Mouse (Mus musculus): ENCODE measurements around the gene Ankmy2. TPM values are rescaled to one million over a fixed set of nuclear protein-coding genes. Genes with fewer than 3 reads are reported as not detected.
A peak's percentile ranks its signal among the peaks of the same experiment; 100 is the strongest.

The Ankmy2 gene
- polyA plus RNA-seq, 1 experiment, result 15.3 TPM

GRCm38 (mm10) chr12:36207072-36207799 lies 50.3 kb downstream of the Ankmy2 start:
- no peak for TF ChIP-seq POLR2A (IDR thresholded peaks at IDR 0.05; ENCODE audit: borderline replicate concordance, control insufficient read depth, low read depth, low read length)
- TF ChIP-seq CTCF (IDR thresholded peaks at IDR 0.05; ENCODE audit: control insufficient read depth, insufficient read depth, low read length), result no peak
- 42% methylated on average over 9 of the region's 9 CpGs for WGBS
- no peak overlapping the region for H3K27ac ChIP-seq (ENCODE audit: control insufficient read depth, insufficient read depth, low read depth, low read length, poor library complexity)
- no peak overlapping the region for H3K4me3 ChIP-seq (replicated peaks; ENCODE audit: control insufficient read depth, low read depth, low read length)
- H3K4me1 ChIP-seq (ENCODE audit: control insufficient read depth, insufficient read depth, low read length), result no peaks in the 10 kb centered on the region

- Histone ChIP-seq H3K27ac (ENCODE audit: control insufficient read depth, insufficient read depth, low read depth, low read length, poor library complexity) (no peak overlapping the region), H3K4me1 (ENCODE audit: control insufficient read depth, insufficient read depth, low read length) (no peaks in the 10 kb centered on the region), H3K4me3 (replicated peaks; ENCODE audit: control insufficient read depth, low read depth, low read length) (no peak overlapping the region)
- no peak for TF ChIP-seq CTCF (IDR thresholded peaks at IDR 0.05; ENCODE audit: control insufficient read depth, insufficient read depth, low read length)
- TF ChIP-seq POLR2A (IDR thresholded peaks at IDR 0.05; ENCODE audit: borderline replicate concordance, control insufficient read depth, low read depth, low read length), result no peak
- 65% methylated on average over 7 of the region's 7 CpGs for WGBS
These were observed 50.9 kb downstream of the Ankmy2 start for GRCm38 (mm10) chr12:36207800-36208148.

- 78% methylated on average over 19 of the region's 19 CpGs for WGBS
- no peaks in the 10 kb centered on the region for H3K4me1 ChIP-seq (ENCODE audit: control insufficient read depth, insufficient read depth, low read length)
- no peak for TF ChIP-seq POLR2A (IDR thresholded peaks at IDR 0.05; ENCODE audit: borderline replicate concordance, control insufficient read depth, low read depth, low read length)
- no peak for TF ChIP-seq CTCF (IDR thresholded peaks at IDR 0.05; ENCODE audit: control insufficient read depth, insufficient read depth, low read length)
- no peak overlapping the region for H3K4me3 ChIP-seq (replicated peaks; ENCODE audit: control insufficient read depth, low read depth, low read length)
- H3K27ac ChIP-seq (ENCODE audit: control insufficient read depth, insufficient read depth, low read depth, low read length, poor library complexity), result no peak overlapping the region
These were observed 51.5 kb downstream of the Ankmy2 start for GRCm38 (mm10) chr12:36208456-36208855.

- H3K4me1 ChIP-seq (ENCODE audit: control insufficient read depth, insufficient read depth, low read length), result no peaks in the 10 kb centered on the region
- no peak overlapping the region for H3K27ac ChIP-seq (ENCODE audit: control insufficient read depth, insufficient read depth, low read depth, low read length, poor library complexity)
- no peak for TF ChIP-seq CTCF (IDR thresholded peaks at IDR 0.05; ENCODE audit: control insufficient read depth, insufficient read depth, low read length)
- no peak for TF ChIP-seq POLR2A (IDR thresholded peaks at IDR 0.05; ENCODE audit: borderline replicate concordance, control insufficient read depth, low read depth, low read length)
- 84% methylated on average over 4 of the region's 4 CpGs for WGBS
- H3K4me3 ChIP-seq (replicated peaks; ENCODE audit: control insufficient read depth, low read depth, low read length), result no peak overlapping the region
These were observed 53.2 kb downstream of the Ankmy2 start for GRCm38 (mm10) chr12:36210096-36210495.

GRCm38 (mm10) chr12:36214389-36215148 lies 57.7 kb downstream of the Ankmy2 start:
- 27% methylated on average over 8 of the region's 8 CpGs for WGBS

DNA sequence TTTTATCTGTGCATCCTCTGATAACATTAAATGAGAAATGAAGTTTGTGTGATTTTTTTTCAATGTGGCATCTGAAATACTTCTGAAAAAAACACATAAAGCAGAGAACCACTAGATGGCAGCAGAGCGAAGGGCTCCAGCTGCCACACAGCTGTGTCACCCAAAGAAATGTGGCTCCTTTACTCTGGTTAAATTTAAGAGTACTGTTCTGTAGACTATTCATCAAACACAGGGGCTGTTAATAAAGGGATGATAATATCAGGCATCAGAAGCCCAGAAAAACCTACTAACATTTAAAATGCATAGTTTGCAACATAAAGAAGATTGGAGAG lies 58.2 kb downstream of the Ankmy2 start:
- Histone ChIP-seq H3K4me1 (ENCODE audit: control insufficient read depth, insufficient read depth, low read length) (no peaks in the 10 kb centered on the region), H3K4me3 (replicated peaks; ENCODE audit: control insufficient read depth, low read depth, low read length) (no peak overlapping the region), H3K27ac (ENCODE audit: control insufficient read depth, insufficient read depth, low read depth, low read length, poor library complexity) (no peak overlapping the region)
- TF ChIP-seq POLR2A (IDR thresholded peaks at IDR 0.05; ENCODE audit: borderline replicate concordance, control insufficient read depth, low read depth, low read length), result no peak
- TF ChIP-seq CTCF (IDR thresholded peaks at IDR 0.05; ENCODE audit: control insufficient read depth, insufficient read depth, low read length), result peak; percentile 80
- WGBS, result 3% methylated on average over 1 of the region's 1 CpGs

More at GRCm38 (mm10) chr12:36214389-36215148, 57.7 kb downstream of the Ankmy2 start:
- Histone ChIP-seq H3K4me1 (ENCODE audit: control insufficient read depth, insufficient read depth, low read length) (no peaks in the 10 kb centered on the region), H3K4me3 (replicated peaks; ENCODE audit: control insufficient read depth, low read depth, low read length) (no peak overlapping the region), H3K27ac (ENCODE audit: control insufficient read depth, insufficient read depth, low read depth, low read length, poor library complexity) (no peak overlapping the region)
- no peak for TF ChIP-seq CTCF (IDR thresholded peaks at IDR 0.05; ENCODE audit: control insufficient read depth, insufficient read depth, low read length)
- no peak for TF ChIP-seq POLR2A (IDR thresholded peaks at IDR 0.05; ENCODE audit: borderline replicate concordance, control insufficient read depth, low read depth, low read length)

DNA sequence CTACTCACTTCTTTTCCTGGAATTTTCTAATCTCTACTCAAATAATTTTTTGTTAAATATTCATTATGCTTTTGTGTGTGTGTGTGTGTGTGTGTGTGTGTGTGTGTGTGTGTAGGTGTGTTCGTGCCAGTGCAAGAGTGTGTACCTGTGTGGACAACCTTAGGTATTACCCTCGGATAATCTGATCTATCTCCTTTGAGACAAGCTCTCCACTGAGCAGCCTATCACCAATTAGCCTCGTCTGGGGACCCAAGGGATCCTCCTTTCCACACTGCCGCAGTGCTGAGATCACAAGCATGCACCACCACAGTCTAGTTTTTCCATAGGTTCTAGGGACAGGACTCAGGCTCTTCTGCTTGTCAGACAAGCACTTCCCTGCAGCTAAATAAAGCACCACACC lies 59.3 kb downstream of the Ankmy2 start:
- Histone ChIP-seq H3K4me1 (ENCODE audit: control insufficient read depth, insufficient read depth, low read length) (no peaks in the 10 kb centered on the region), H3K4me3 (replicated peaks; ENCODE audit: control insufficient read depth, low read depth, low read length) (no peak overlapping the region)
- TF ChIP-seq POLR2A (IDR thresholded peaks at IDR 0.05; ENCODE audit: borderline replicate concordance, control insufficient read depth, low read depth, low read length), result no peak
- TF ChIP-seq CTCF (IDR thresholded peaks at IDR 0.05; ENCODE audit: control insufficient read depth, insufficient read depth, low read length), result no peak

GRCm38 (mm10) chr12:36216905-36217304 lies 60.0 kb downstream of the Ankmy2 start:
- H3K27ac ChIP-seq (ENCODE audit: control insufficient read depth, insufficient read depth, low read depth, low read length, poor library complexity), result no peak overlapping the region
- 11% methylated on average over 10 of the region's 10 CpGs for WGBS
- H3K4me1 ChIP-seq (ENCODE audit: control insufficient read depth, insufficient read depth, low read length), result no peaks in the 10 kb centered on the region
- TF ChIP-seq POLR2A (IDR thresholded peaks at IDR 0.05; ENCODE audit: borderline replicate concordance, control insufficient read depth, low read depth, low read length) (no peak), CTCF (IDR thresholded peaks at IDR 0.05; ENCODE audit: control insufficient read depth, insufficient read depth, low read length) (no peak)
- peak overlapping the region; percentile 17 for H3K4me3 ChIP-seq (replicated peaks; ENCODE audit: control insufficient read depth, low read depth, low read length)

More for the DNA sequence above, 59.3 kb downstream of the Ankmy2 start:
- H3K27ac ChIP-seq (ENCODE audit: control insufficient read depth, insufficient read depth, low read depth, low read length, poor library complexity), result no peak overlapping the region
- WGBS, result 70% methylated on average over 4 of the region's 4 CpGs

Data from bone marrow, adult 2 months (tissue).